Comparison of ENCODE assay signal across 8 mouse cellular contexts in the genomic region with DNA sequence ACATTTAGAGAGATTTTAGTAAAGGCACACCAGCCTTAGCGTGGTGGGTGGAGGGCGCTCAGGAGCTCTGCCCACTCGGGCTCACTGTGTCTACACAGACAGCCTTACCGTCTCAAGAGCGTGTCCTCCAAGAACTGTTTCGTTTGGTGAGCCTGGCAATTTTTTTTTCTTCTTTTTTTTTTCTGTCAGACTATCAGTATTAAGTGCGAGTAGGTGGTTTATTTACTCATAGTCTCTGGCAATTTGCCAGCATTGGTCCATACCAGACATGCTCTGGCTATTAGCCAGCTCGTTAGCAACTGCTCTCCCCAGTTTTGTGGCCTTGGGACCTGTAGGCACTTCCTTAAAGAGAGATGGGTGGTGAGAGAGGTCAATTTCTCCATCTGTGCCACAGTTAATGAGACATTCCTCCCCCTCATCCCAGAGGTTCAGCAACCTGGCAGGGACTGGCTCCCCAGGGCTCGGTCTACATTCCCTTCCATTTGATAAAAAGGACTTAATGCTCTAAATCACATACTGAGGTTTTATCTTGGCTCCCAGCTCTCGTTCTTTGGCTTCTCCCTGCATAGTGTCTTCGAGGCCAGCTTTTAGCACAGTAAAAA.
DNase-seq lines count a peak whose midpoint lies in the region; ATAC-seq and TF ChIP-seq lines count a peak whose summit lies in the region.

No protein-coding gene starts in this region.

- TF ChIP-seq CTCF in layer of hippocampus, adult 2 months (conservative IDR thresholded peaks at IDR 0.05): no peak

- H3K36me3 ChIP-seq in heart, embryonic 11.5 days (ENCODE audit: control insufficient read depth, insufficient read depth, low read length): no peaks in the 10 kb centered on the region
- H3K36me3 ChIP-seq in limb, embryonic 15.5 days: no peaks in the 10 kb centered on the region

- no peaks in the 10 kb centered on the region for H3K27me3 ChIP-seq in heart, embryonic 11.5 days (ENCODE audit: control insufficient read depth, insufficient read depth, low read length)
- H3K27me3 ChIP-seq in limb, embryonic 15.5 days: no peaks in the 10 kb centered on the region

- no peak overlapping the region for H3K4me3 ChIP-seq in heart, embryonic 11.5 days (ENCODE audit: low read depth, low read length)
- no peak overlapping the region for H3K4me3 ChIP-seq in limb, embryonic 15.5 days
- H3K4me3 ChIP-seq in layer of hippocampus, adult 2 months: no peak overlapping the region

- no peaks in the 10 kb centered on the region for H3K9me3 ChIP-seq in heart, embryonic 11.5 days (replicated peaks; ENCODE audit: control insufficient read depth, low read length)
- no peaks in the 10 kb centered on the region for H3K9me3 ChIP-seq in limb, embryonic 15.5 days

- H3K9ac ChIP-seq in heart, embryonic 11.5 days (ENCODE audit: low read depth, low read length): no peak overlapping the region
- no peak overlapping the region for H3K9ac ChIP-seq in limb, embryonic 15.5 days

- peak; percentile 36 to 78 for DNase-seq in heart, adult 18-20 months
- peak; percentile 3 for DNase-seq in adipocyte (ENCODE audit: low spot score)
- peak; percentile 53 for DNase-seq in heart, adult 8-10 months (ENCODE audit: low spot score)
- DNase-seq in thymus, postnatal 14 days: no peak
- no peak for DNase-seq in layer of hippocampus, adult 2 months (ENCODE audit: low spot score in 2 of 2)
- no peak for DNase-seq in layer of hippocampus, postnatal 14 days (ENCODE audit: low spot score in 2 of 2)

- H3K27ac ChIP-seq in heart, embryonic 11.5 days (ENCODE audit: low read depth, low read length): no peak overlapping the region; the same call in 1 of the 2 replicates
- 0 out of 2 replicates have a peak overlapping the region, but pooled peaks have one; percentile 19 for H3K27ac ChIP-seq in limb, embryonic 15.5 days
- no peak overlapping the region for H3K27ac ChIP-seq in layer of hippocampus, adult 2 months

- ATAC-seq in heart, embryonic 11.5 days (replicated peaks; ENCODE audit: insufficient number of reproducible peaks, low FRiP score, low TSS enrichment): no peak; the same call in 1 of the 2 replicates
- no peak for ATAC-seq in limb, embryonic 15.5 days (ENCODE audit: insufficient number of reproducible peaks, low FRiP score, low TSS enrichment, low read depth)

- no peak overlapping the region for H3K4me2 ChIP-seq in heart, embryonic 11.5 days
- no peak overlapping the region for H3K4me2 ChIP-seq in limb, embryonic 15.5 days

- WGBS in heart, embryonic 11.5 days (ENCODE audit: insufficient replicate concordance): 49% methylated on average over 11 of the region's 11 CpGs
- WGBS in limb, embryonic 15.5 days: 29% methylated on average over 11 of the region's 11 CpGs

- H3K4me1 ChIP-seq in heart, embryonic 11.5 days (ENCODE audit: control insufficient read depth, insufficient read depth, low read length): peaks cover 2% of the 10 kb centered on the region; the same call in 1 of the 2 replicates
- H3K4me1 ChIP-seq in limb, embryonic 15.5 days: peaks cover 20% of the 10 kb centered on the region

Comparison
In these comparisons a context has a peak if more than half of its experiments do, and no peak if none do; other contexts are left out.
1. DNase-seq: peak in heart, adult 18-20 months (2 of 2), adipocyte (single experiment) and heart, adult 8-10 months (single experiment); none in thymus, postnatal 14 days (single experiment), layer of hippocampus, adult 2 months (0 of 2) and layer of hippocampus, postnatal 14 days (0 of 2).